Mouse (Mus musculus): Measurements from ENCODE around the gene Rbm5. TPM values are rescaled to one million over a fixed set of nuclear protein-coding genes. Genes with fewer than 3 reads are reported as not detected.
A peak's percentile ranks its signal among the peaks of the same experiment; 100 is the strongest.

Rbm5 gene
- polyA plus RNA-seq, 1 experiment from 2014 or later = 218 TPM

DNA sequence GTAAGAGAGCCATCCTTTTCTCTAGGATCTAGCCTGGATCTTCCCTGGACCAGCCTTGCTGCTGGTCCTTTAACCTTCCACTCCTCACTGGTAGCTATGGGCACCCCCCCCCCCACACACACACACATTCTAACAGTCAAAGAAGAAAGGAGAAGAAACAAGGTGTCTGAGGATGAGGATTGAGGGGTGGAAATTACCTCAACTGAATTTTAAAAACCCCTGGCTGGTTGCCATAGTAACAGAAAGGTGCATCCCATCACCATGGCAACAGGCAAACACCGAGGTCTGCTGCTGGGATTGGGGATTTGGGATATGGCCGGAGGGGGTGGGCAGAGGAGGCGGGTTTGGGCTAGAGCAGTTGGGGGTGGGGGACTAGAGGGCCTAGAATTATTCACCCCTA, 41.1 kb downstream of the Rbm5 start:
- ATAC-seq (ENCODE audit: insufficient number of reproducible peaks, low FRiP score, low TSS enrichment, low read depth) = no peak
- Histone ChIP-seq H3K4me2 (replicated peaks) (no peak overlapping the region), H3K27ac (replicated peaks) (0 out of 2 replicates have a peak overlapping the region, but pooled peaks have one; percentile 1), H3K4me1 (peaks cover 57% of the 10 kb centered on the region), H3K4me3 (replicated peaks) (no peak overlapping the region), H3K9me3 (replicated peaks) (no peaks in the 10 kb centered on the region), H3K27me3 (no peaks in the 10 kb centered on the region), H3K36me3 (no peaks in the 10 kb centered on the region), H3K9ac (no peak overlapping the region)
- 25% methylated on average over 3 of the region's 3 CpGs for WGBS

GRCm38 (mm10) chr9:107728919-107729670, 41.7 kb downstream of the Rbm5 start:
- WGBS = 56% methylated on average over 6 of the region's 6 CpGs
- 0 out of 2 replicates have a peak overlapping the region, but pooled peaks have one; percentile 1 for H3K27ac ChIP-seq (replicated peaks)
- no peaks in the 10 kb centered on the region for H3K36me3 ChIP-seq
- no peak overlapping the region for H3K4me3 ChIP-seq (replicated peaks)
- no peak overlapping the region for H3K9ac ChIP-seq
- no peak overlapping the region for H3K4me2 ChIP-seq (replicated peaks)
- peaks cover 57% of the 10 kb centered on the region for H3K4me1 ChIP-seq
- no peaks in the 10 kb centered on the region for H3K9me3 ChIP-seq (replicated peaks)
- H3K27me3 ChIP-seq = no peaks in the 10 kb centered on the region
- ATAC-seq (ENCODE audit: insufficient number of reproducible peaks, low FRiP score, low TSS enrichment, low read depth) = no peak

DNA sequence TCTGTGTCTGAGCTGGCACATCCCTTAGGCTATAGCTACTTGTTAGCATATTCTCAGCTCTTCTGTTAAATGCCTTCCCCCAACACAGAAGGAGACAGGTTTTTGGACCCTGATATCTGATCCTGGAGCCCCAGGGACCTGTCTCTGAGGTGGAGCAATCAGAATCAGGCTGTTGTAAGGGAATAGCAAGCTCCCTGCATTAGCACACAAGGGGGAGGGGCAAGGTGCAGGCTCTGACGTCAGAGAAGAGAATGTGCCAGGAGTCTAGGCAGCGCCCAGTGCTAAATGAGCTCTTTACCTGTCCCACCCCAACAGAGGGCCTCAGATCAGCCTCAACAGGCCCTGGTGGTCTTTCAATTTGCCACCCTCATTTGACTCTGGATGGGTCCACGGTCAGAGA, 43.8 kb downstream of the Rbm5 start:
- H3K27me3 ChIP-seq = no peaks in the 10 kb centered on the region
- no peaks in the 10 kb centered on the region for H3K9me3 ChIP-seq (replicated peaks)
- no peak; the same call in 1 of the 2 replicates for ATAC-seq (ENCODE audit: insufficient number of reproducible peaks, low FRiP score, low TSS enrichment, low read depth)
- 32% methylated on average over 3 of the region's 3 CpGs for WGBS
- H3K36me3 ChIP-seq = no peaks in the 10 kb centered on the region
- no peak overlapping the region for H3K4me2 ChIP-seq (replicated peaks)
- H3K27ac ChIP-seq (replicated peaks) = peak overlapping the region; percentile 63
- H3K4me3 ChIP-seq (replicated peaks) = no peak overlapping the region
- peaks cover 76% of the 10 kb centered on the region for H3K4me1 ChIP-seq
- H3K9ac ChIP-seq = no peak overlapping the region

DNA sequence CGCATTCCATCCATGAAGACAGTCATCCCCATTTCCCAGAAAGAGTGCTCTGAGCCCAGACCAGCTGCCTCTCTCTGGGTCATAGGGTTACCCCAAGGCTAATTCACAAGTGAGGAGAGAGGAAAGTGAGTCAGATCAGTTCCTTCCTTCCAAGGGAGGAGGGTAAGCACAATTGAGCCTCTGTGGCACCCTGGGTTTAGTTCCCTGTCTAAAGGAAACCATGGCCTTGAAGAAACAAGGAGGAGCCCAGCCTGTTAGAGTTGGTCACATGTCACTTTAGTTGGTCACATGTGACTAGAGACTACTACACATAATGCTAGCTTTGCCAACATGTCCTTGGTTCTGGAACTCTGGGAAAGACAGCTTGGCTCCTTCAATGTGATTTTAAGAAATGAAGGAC, 46.0 kb downstream of the Rbm5 start:
- Histone ChIP-seq H3K4me3 (replicated peaks) (no peak overlapping the region), H3K9me3 (replicated peaks) (no peaks in the 10 kb centered on the region), H3K36me3 (no peaks in the 10 kb centered on the region), H3K4me1 (peaks cover 73% of the 10 kb centered on the region), H3K9ac (no peak overlapping the region), H3K4me2 (replicated peaks) (no peak overlapping the region), H3K27ac (replicated peaks) (peak overlapping the region; percentile 82), H3K27me3 (no peaks in the 10 kb centered on the region)
- ATAC-seq (ENCODE audit: insufficient number of reproducible peaks, low FRiP score, low TSS enrichment, low read depth) = no peak
- WGBS = 82% methylated on average over 1 of the region's 1 CpGs

DNA sequence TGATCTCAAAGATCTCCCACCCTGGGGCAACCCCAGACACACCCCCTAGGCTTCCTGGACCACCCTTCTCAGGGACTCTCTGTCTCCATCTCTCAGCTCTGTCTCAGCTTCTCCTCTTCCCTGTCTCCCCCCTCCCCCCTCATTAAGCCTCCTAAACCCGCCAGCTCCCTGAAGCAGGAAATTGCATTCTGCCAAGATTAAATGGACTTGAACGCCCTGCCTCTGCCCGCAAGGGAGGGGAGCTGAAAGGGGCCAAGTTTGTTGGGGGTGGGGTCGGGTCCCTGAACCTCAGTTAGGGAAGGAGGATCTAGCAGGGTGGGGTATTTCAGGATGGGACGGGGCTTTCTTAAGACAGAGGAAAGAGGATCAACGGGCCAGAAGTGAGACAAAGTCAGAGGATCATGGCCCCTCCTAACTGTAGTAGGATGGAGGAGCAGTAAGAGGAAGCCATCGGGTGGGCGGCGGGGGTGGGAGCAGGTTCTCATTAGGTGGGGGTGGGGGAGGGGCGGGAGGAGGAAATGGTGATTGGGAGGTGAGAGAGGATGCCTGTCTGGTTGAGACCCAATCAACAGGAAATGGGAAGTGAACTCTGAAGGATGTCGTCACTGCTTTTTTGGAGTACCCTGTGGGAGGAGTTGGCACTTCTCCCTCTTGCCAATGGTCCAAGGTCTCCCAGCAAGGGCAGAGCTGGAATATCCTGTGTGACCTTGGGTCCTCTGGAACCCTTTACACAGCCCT, 46.8 kb downstream of the Rbm5 start:
- ATAC-seq (ENCODE audit: insufficient number of reproducible peaks, low FRiP score, low TSS enrichment, low read depth) = peak; percentile 61
- no peak overlapping the region for H3K4me3 ChIP-seq (replicated peaks)
- no peaks in the 10 kb centered on the region for H3K9me3 ChIP-seq (replicated peaks)
- peak overlapping the region; percentile 82 for H3K27ac ChIP-seq (replicated peaks)
- peaks cover 72% of the 10 kb centered on the region for H3K4me1 ChIP-seq
- H3K27me3 ChIP-seq = no peaks in the 10 kb centered on the region
- no peak overlapping the region for H3K9ac ChIP-seq
- WGBS = under 1% methylated on average over 11 of the region's 11 CpGs
- no peaks in the 10 kb centered on the region for H3K36me3 ChIP-seq
- peak overlapping the region; percentile 36 for H3K4me2 ChIP-seq (replicated peaks)

GRCm38 (mm10) chr9:107723292-107723691, 47.5 kb downstream of the Rbm5 start:
- H3K9ac ChIP-seq = no peak overlapping the region
- no peaks in the 10 kb centered on the region for H3K9me3 ChIP-seq (replicated peaks)
- ATAC-seq (ENCODE audit: insufficient number of reproducible peaks, low FRiP score, low TSS enrichment, low read depth) = no peak
- peak overlapping the region; percentile 82 for H3K27ac ChIP-seq (replicated peaks)
- no peaks in the 10 kb centered on the region for H3K27me3 ChIP-seq
- peaks cover 70% of the 10 kb centered on the region for H3K4me1 ChIP-seq
- no peaks in the 10 kb centered on the region for H3K36me3 ChIP-seq
- 22% methylated on average over 6 of the region's 6 CpGs for WGBS
- H3K4me3 ChIP-seq (replicated peaks) = no peak overlapping the region
- peak overlapping the region; percentile 36 for H3K4me2 ChIP-seq (replicated peaks)

GRCm38 (mm10) chr9:107718781-107719540, 51.8 kb downstream of the Rbm5 start:
- peak overlapping the region; percentile 93 for H3K27ac ChIP-seq (replicated peaks)
- H3K4me1 ChIP-seq = peaks cover 79% of the 10 kb centered on the region
- H3K9me3 ChIP-seq (replicated peaks) = no peaks in the 10 kb centered on the region
- no peaks in the 10 kb centered on the region for H3K27me3 ChIP-seq
- no peak overlapping the region for H3K4me2 ChIP-seq (replicated peaks)
- no peaks in the 10 kb centered on the region for H3K36me3 ChIP-seq
- 71% methylated on average over 10 of the region's 10 CpGs for WGBS
- H3K9ac ChIP-seq = no peak overlapping the region
- no peak overlapping the region for H3K4me3 ChIP-seq (replicated peaks)
- no peak for ATAC-seq (ENCODE audit: insufficient number of reproducible peaks, low FRiP score, low TSS enrichment, low read depth)

DNA sequence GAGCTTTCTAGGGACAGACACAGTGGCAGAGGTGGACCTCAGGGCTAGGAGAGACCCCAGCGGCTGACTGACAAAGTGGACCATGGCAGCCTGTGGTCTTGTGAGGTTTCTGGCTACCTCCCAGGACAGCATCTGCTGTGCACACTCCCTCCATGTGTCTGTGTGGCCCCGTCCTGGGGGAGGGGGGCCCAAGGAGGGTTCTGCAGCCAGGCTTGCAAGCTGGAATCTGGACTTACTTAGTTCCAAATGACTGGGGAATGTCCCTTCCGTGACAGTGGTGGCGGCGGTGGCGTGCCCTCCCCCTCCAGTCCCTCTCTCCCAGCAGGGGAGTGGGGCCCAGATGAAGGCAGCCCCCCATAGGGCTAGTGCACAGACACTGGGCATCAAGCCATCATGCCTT, 53.8 kb downstream of the Rbm5 start:
- no peaks in the 10 kb centered on the region for H3K36me3 ChIP-seq
- H3K27ac ChIP-seq (replicated peaks) = peak overlapping the region; percentile 93
- H3K27me3 ChIP-seq = no peaks in the 10 kb centered on the region
- H3K9me3 ChIP-seq (replicated peaks) = no peaks in the 10 kb centered on the region
- no peak overlapping the region for H3K4me3 ChIP-seq (replicated peaks)
- no peak overlapping the region for H3K9ac ChIP-seq
- H3K4me2 ChIP-seq (replicated peaks) = 0 out of 2 replicates have a peak overlapping the region, but pooled peaks have one; percentile 4
- 17% methylated on average over 6 of the region's 6 CpGs for WGBS
- peaks cover 69% of the 10 kb centered on the region for H3K4me1 ChIP-seq
- ATAC-seq (ENCODE audit: insufficient number of reproducible peaks, low FRiP score, low TSS enrichment, low read depth) = peak; percentile 77

DNA sequence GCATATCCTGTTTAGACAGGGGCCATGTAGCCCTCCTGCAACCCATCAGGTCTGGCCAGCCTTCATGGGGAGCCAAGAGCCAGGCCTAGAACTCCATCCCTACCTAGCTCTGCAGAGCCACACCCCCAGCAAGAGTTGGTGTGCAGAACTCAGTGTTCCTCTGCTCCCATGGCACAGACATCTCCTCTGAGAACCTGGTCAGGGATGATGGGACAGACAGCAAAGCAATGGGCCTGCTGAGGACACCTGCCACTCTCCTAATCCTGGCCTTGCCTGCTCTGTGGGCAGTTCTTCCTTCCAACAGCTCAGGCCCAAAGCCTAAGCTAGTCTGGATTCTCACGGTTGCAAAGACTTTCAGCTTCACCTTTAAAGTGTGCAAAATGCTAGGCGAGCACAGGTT, 55.2 kb downstream of the Rbm5 start:
- H3K4me2 ChIP-seq (replicated peaks) = no peak overlapping the region
- ATAC-seq (ENCODE audit: insufficient number of reproducible peaks, low FRiP score, low TSS enrichment, low read depth) = no peak
- no peaks in the 10 kb centered on the region for H3K27me3 ChIP-seq
- peak overlapping the region; percentile 93; the same call in 1 of the 2 replicates for H3K27ac ChIP-seq (replicated peaks)
- H3K9me3 ChIP-seq (replicated peaks) = no peaks in the 10 kb centered on the region
- peaks cover 66% of the 10 kb centered on the region for H3K4me1 ChIP-seq
- H3K36me3 ChIP-seq = no peaks in the 10 kb centered on the region
- no peak overlapping the region for H3K4me3 ChIP-seq (replicated peaks)
- WGBS = 78% methylated on average over 2 of the region's 2 CpGs
- H3K9ac ChIP-seq = no peak overlapping the region

DNA sequence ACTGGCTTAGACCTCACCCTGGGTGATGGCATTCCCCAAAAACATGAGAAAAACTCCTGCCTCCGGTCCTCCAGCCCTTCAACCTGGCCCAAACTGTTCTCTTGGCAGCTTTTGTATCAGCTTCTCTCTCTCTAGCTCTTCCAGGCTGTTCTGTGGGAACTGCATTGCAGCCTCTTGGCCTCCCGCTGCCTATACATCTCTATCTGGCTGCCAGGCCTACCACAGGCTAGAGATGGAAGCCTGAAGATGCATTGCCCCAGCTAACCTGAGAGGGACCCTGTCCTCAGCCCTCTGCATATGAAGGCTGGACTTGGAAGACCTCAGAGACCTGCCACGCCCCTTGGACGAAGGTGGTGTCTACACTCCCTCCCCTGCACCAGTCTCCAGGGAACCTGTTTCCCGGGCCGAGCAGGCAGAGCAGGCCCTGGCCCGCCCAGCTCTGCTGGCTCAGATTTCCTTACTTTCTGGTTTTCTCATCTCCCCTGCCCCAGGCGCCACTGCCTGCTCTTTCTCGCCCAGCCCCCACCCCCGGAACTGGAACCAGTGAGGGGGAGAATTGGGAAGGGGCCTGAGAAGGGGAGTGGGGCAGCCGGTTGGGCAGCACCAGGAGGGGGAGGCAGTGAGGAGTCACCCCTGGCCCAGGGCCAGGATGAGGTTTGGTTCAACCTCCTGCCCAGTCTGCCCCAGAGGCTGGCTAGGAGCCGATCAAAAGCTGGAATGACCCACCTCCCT, 56.4 kb downstream of the Rbm5 start:
- Histone ChIP-seq H3K9ac (no peak overlapping the region), H3K4me2 (replicated peaks) (peak overlapping the region; percentile 29), H3K27me3 (no peaks in the 10 kb centered on the region), H3K9me3 (replicated peaks) (no peaks in the 10 kb centered on the region), H3K36me3 (no peaks in the 10 kb centered on the region), H3K4me1 (peaks cover 74% of the 10 kb centered on the region), H3K27ac (replicated peaks) (peak overlapping the region; percentile 93), H3K4me3 (replicated peaks) (no peak overlapping the region)
- 5% methylated on average over 12 of the region's 12 CpGs for WGBS
- ATAC-seq (ENCODE audit: insufficient number of reproducible peaks, low FRiP score, low TSS enrichment, low read depth) = peak; percentile 49
